Mouse (Mus musculus): ENCODE measurements at regions not wholly inside any gene's neighbourhood (a gene's known extent, or its start where the extent isn't known, plus 50 kb on each side); places are given as distances from the start of the nearest gene placed in this dataset.

- Histone ChIP-seq H3K4me1 (ENCODE audit: control insufficient read depth, insufficient read depth, low read length) (no peaks in the 10 kb centered on the region), H3K4me3 (ENCODE audit: low read depth, low read length) (no peak overlapping the region), H3K27me3 (ENCODE audit: control insufficient read depth, insufficient read depth, low read length, poor library complexity, severe bottlenecking) (no peaks in the 10 kb centered on the region), H3K36me3 (ENCODE audit: control insufficient read depth, insufficient read depth, low read length, poor library complexity, severe bottlenecking) (no peaks in the 10 kb centered on the region), H3K9ac (ENCODE audit: low read depth, poor library complexity, severe bottlenecking) (no peak overlapping the region), H3K27ac (ENCODE audit: insufficient read depth, low read length) (no peak overlapping the region), H3K9me3 (replicated peaks; ENCODE audit: control insufficient read depth, insufficient read depth, low read length, poor library complexity, severe bottlenecking) (no peaks in the 10 kb centered on the region)
- TF ChIP-seq POLR2A (IDR thresholded peaks at IDR 0.05; ENCODE audit: insufficient read depth, low read length): no peak
- no peak for TF ChIP-seq CTCF (IDR thresholded peaks at IDR 0.05; ENCODE audit: low read depth, low read length)
- no peak for TF ChIP-seq EP300 (IDR thresholded peaks at IDR 0.05; ENCODE audit: insufficient read depth, low read depth, low read length)
Observed at GRCm38 (mm10) chr9:122635138-122635964, 111.8 kb upstream of the Topaz1 start.

- Histone ChIP-seq H3K9ac (ENCODE audit: low read depth, poor library complexity, severe bottlenecking) (no peak overlapping the region), H3K27ac (ENCODE audit: insufficient read depth, low read length) (no peak overlapping the region), H3K4me1 (ENCODE audit: control insufficient read depth, insufficient read depth, low read length) (no peaks in the 10 kb centered on the region), H3K4me3 (ENCODE audit: low read depth, low read length) (no peak overlapping the region), H3K9me3 (replicated peaks; ENCODE audit: control insufficient read depth, insufficient read depth, low read length, poor library complexity, severe bottlenecking) (no peaks in the 10 kb centered on the region), H3K36me3 (ENCODE audit: control insufficient read depth, insufficient read depth, low read length, poor library complexity, severe bottlenecking) (no peaks in the 10 kb centered on the region), H3K27me3 (ENCODE audit: control insufficient read depth, insufficient read depth, low read length, poor library complexity, severe bottlenecking) (no peaks in the 10 kb centered on the region)
- TF ChIP-seq EP300 (IDR thresholded peaks at IDR 0.05; ENCODE audit: insufficient read depth, low read depth, low read length): no peak
- TF ChIP-seq CTCF (IDR thresholded peaks at IDR 0.05; ENCODE audit: low read depth, low read length): no peak
- TF ChIP-seq POLR2A (IDR thresholded peaks at IDR 0.05; ENCODE audit: insufficient read depth, low read length): no peak
Observed at GRCm38 (mm10) chr9:122637591-122637990, 109.6 kb upstream of the Topaz1 start.

GRCm38 (mm10) chr9:122639239-122639638, 107.9 kb upstream of the Topaz1 start:
- no peak overlapping the region for H3K9ac ChIP-seq (ENCODE audit: low read depth, poor library complexity, severe bottlenecking)
- H3K36me3 ChIP-seq (ENCODE audit: control insufficient read depth, insufficient read depth, low read length, poor library complexity, severe bottlenecking): no peaks in the 10 kb centered on the region
- no peak overlapping the region for H3K27ac ChIP-seq (ENCODE audit: insufficient read depth, low read length)
- no peaks in the 10 kb centered on the region for H3K27me3 ChIP-seq (ENCODE audit: control insufficient read depth, insufficient read depth, low read length, poor library complexity, severe bottlenecking)
- TF ChIP-seq EP300 (IDR thresholded peaks at IDR 0.05; ENCODE audit: insufficient read depth, low read depth, low read length) (no peak), POLR2A (IDR thresholded peaks at IDR 0.05; ENCODE audit: insufficient read depth, low read length) (no peak), CTCF (IDR thresholded peaks at IDR 0.05; ENCODE audit: low read depth, low read length) (no peak)
- no peak overlapping the region for H3K4me3 ChIP-seq (ENCODE audit: low read depth, low read length)
- no peaks in the 10 kb centered on the region for H3K9me3 ChIP-seq (replicated peaks; ENCODE audit: control insufficient read depth, insufficient read depth, low read length, poor library complexity, severe bottlenecking)
- no peaks in the 10 kb centered on the region for H3K4me1 ChIP-seq (ENCODE audit: control insufficient read depth, insufficient read depth, low read length)

DNA sequence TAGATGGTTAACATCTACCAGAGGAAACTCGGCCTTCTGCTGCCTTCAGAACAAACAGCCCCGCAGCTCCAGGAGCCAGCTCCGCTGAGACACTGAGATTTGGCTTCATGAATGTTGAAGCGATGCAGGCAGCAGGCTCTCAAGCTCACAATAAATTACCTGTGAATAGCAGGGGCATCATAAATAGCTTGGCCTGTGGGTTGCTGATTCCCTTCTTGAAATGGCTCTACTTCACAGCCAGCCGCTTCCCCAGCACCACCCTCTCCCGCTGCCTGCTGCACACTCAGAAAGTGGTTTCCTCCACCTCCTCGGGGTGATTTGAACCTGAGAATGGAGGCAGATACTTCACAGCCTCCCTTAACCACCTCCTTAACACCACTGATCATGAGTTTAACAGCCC, 104.2 kb upstream of the Topaz1 start:
- TF ChIP-seq CTCF (IDR thresholded peaks at IDR 0.05; ENCODE audit: low read depth, low read length) (no peak), POLR2A (IDR thresholded peaks at IDR 0.05; ENCODE audit: insufficient read depth, low read length) (no peak), EP300 (IDR thresholded peaks at IDR 0.05; ENCODE audit: insufficient read depth, low read depth, low read length) (no peak)

GRCm38 (mm10) chr9:122645569-122645968, 101.6 kb upstream of the Topaz1 start:
- H3K4me1 ChIP-seq (ENCODE audit: control insufficient read depth, insufficient read depth, low read length): no peaks in the 10 kb centered on the region
- no peaks in the 10 kb centered on the region for H3K9me3 ChIP-seq (replicated peaks; ENCODE audit: control insufficient read depth, insufficient read depth, low read length, poor library complexity, severe bottlenecking)
- no peaks in the 10 kb centered on the region for H3K27me3 ChIP-seq (ENCODE audit: control insufficient read depth, insufficient read depth, low read length, poor library complexity, severe bottlenecking)
- H3K36me3 ChIP-seq (ENCODE audit: control insufficient read depth, insufficient read depth, low read length, poor library complexity, severe bottlenecking): no peaks in the 10 kb centered on the region
- no peak overlapping the region for H3K4me3 ChIP-seq (ENCODE audit: low read depth, low read length)
- H3K27ac ChIP-seq (ENCODE audit: insufficient read depth, low read length): no peak overlapping the region
- TF ChIP-seq POLR2A (IDR thresholded peaks at IDR 0.05; ENCODE audit: insufficient read depth, low read length): no peak
- no peak for TF ChIP-seq EP300 (IDR thresholded peaks at IDR 0.05; ENCODE audit: insufficient read depth, low read depth, low read length)
- no peak for TF ChIP-seq CTCF (IDR thresholded peaks at IDR 0.05; ENCODE audit: low read depth, low read length)
- H3K9ac ChIP-seq (ENCODE audit: low read depth, poor library complexity, severe bottlenecking): no peak overlapping the region

More for the DNA sequence above, 104.2 kb upstream of the Topaz1 start:
- H3K4me1 ChIP-seq (ENCODE audit: control insufficient read depth, insufficient read depth, low read length): no peaks in the 10 kb centered on the region
- no peak overlapping the region for H3K4me3 ChIP-seq (ENCODE audit: low read depth, low read length)
- H3K27ac ChIP-seq (ENCODE audit: insufficient read depth, low read length): no peak overlapping the region
- H3K9me3 ChIP-seq (replicated peaks; ENCODE audit: control insufficient read depth, insufficient read depth, low read length, poor library complexity, severe bottlenecking): no peaks in the 10 kb centered on the region
- no peak overlapping the region for H3K9ac ChIP-seq (ENCODE audit: low read depth, poor library complexity, severe bottlenecking)
- no peaks in the 10 kb centered on the region for H3K27me3 ChIP-seq (ENCODE audit: control insufficient read depth, insufficient read depth, low read length, poor library complexity, severe bottlenecking)
- no peaks in the 10 kb centered on the region for H3K36me3 ChIP-seq (ENCODE audit: control insufficient read depth, insufficient read depth, low read length, poor library complexity, severe bottlenecking)

DNA sequence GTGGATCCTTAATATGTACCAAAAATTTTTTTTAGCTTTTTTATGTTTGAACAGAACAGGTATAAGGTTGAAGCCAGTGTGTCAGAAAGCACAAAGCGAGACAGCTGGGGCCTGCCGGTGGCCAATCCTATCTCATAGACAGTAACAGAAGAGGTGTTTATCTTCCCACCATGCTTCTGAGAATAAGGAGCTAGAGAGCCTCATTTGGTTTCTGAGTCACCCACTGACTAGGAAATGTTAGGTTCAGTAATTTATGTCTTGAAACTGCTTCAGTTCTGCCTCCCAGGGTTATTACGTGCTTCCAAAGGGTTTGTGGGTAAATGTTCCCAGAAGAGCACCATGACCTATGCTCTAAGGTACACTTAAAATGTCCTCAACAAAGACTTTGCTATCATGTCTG, 96.3 kb upstream of the Topaz1 start:
- Histone ChIP-seq H3K27ac (ENCODE audit: insufficient read depth, low read length) (no peak overlapping the region), H3K9ac (ENCODE audit: low read depth, poor library complexity, severe bottlenecking) (no peak overlapping the region), H3K9me3 (replicated peaks; ENCODE audit: control insufficient read depth, insufficient read depth, low read length, poor library complexity, severe bottlenecking) (no peaks in the 10 kb centered on the region), H3K4me1 (ENCODE audit: control insufficient read depth, insufficient read depth, low read length) (no peaks in the 10 kb centered on the region), H3K27me3 (ENCODE audit: control insufficient read depth, insufficient read depth, low read length, poor library complexity, severe bottlenecking) (no peaks in the 10 kb centered on the region), H3K36me3 (ENCODE audit: control insufficient read depth, insufficient read depth, low read length, poor library complexity, severe bottlenecking) (no peaks in the 10 kb centered on the region), H3K4me3 (ENCODE audit: low read depth, low read length) (no peak overlapping the region)
- TF ChIP-seq POLR2A (IDR thresholded peaks at IDR 0.05; ENCODE audit: insufficient read depth, low read length): no peak
- no peak for TF ChIP-seq EP300 (IDR thresholded peaks at IDR 0.05; ENCODE audit: insufficient read depth, low read depth, low read length)
